Comparison of ENCODE assay signal across 32 mouse cellular contexts in genomic region chr6:72076512-72076911, GRCm38 (mm10). TPM values are rescaled to one million over a fixed set of nuclear protein-coding genes. Genes with fewer than 3 reads are reported as not detected.
DNase-seq lines count a peak whose midpoint lies in the region; ATAC-seq and TF ChIP-seq lines count a peak whose summit lies in the region.
"Had no signal": no experiment of that assay in that cellular context is flagged by ENCODE, and none has a peak within 500 bp of the region (broad histone marks: within the 10 kb centered on the region; RNA-seq: fewer than 3 reads in every experiment).

No protein-coding gene starts in this region.

- H3K36me3 ChIP-seq in forebrain, postnatal 0 days (ENCODE audit: insufficient read depth), result no peaks in the 10 kb centered on the region
- no peaks in the 10 kb centered on the region for H3K36me3 ChIP-seq in forebrain, embryonic 11.5 days (ENCODE audit: control insufficient read depth, insufficient read depth, low read length)
- H3K36me3 ChIP-seq: embryonic facial prominence, embryonic 13.5 days; G1E; heart, embryonic 13.5 days; hindbrain, embryonic 12.5 days; intestine, embryonic 15.5 days; midbrain, embryonic 15.5 days; neural tube, embryonic 15.5 days had no signal

- no peaks in the 10 kb centered on the region for H3K27me3 ChIP-seq in forebrain, postnatal 0 days (ENCODE audit: insufficient read depth, low read length)
- no peaks in the 10 kb centered on the region for H3K27me3 ChIP-seq in forebrain, embryonic 11.5 days (ENCODE audit: control insufficient read depth, insufficient read depth, low read length)
- H3K27me3 ChIP-seq: embryonic facial prominence, embryonic 13.5 days; forebrain, embryonic 13.5 days; heart, embryonic 13.5 days; hindbrain, embryonic 12.5 days; intestine, embryonic 15.5 days; midbrain, embryonic 15.5 days; neural tube, embryonic 15.5 days; Patski had no signal

- no peaks in the 10 kb centered on the region for H3K4me1 ChIP-seq in forebrain, postnatal 0 days (ENCODE audit: insufficient read depth)
- H3K4me1 ChIP-seq in forebrain, embryonic 11.5 days (replicated peaks; ENCODE audit: control insufficient read depth, insufficient read depth, low read length), result no peaks in the 10 kb centered on the region
- H3K4me1 ChIP-seq: forebrain, embryonic 13.5 days; heart, embryonic 13.5 days; hindbrain, embryonic 12.5 days; intestine, embryonic 15.5 days; midbrain, embryonic 15.5 days; neural tube, embryonic 15.5 days had no signal

- H3K9me3 ChIP-seq in forebrain, postnatal 0 days (ENCODE audit: low read length), result no peaks in the 10 kb centered on the region
- H3K9me3 ChIP-seq in forebrain, embryonic 11.5 days (ENCODE audit: control insufficient read depth, low read length), result no peaks in the 10 kb centered on the region; the same call in 1 of the 2 replicates
- H3K9me3 ChIP-seq: embryonic facial prominence, embryonic 13.5 days; forebrain, embryonic 13.5 days; intestine, embryonic 15.5 days; midbrain, embryonic 15.5 days; neural tube, embryonic 15.5 days had no signal

- no peak overlapping the region for H3K27ac ChIP-seq in forebrain, postnatal 0 days (ENCODE audit: low read depth, low read length)
- H3K27ac ChIP-seq in forebrain, embryonic 11.5 days (ENCODE audit: low read depth, low read length), result no peak overlapping the region
- H3K27ac ChIP-seq: embryonic facial prominence, embryonic 13.5 days; forebrain, embryonic 13.5 days; heart, embryonic 13.5 days; hindbrain, embryonic 12.5 days; hindbrain, postnatal 0 days; intestine, embryonic 15.5 days; kidney, postnatal 0 days; midbrain, embryonic 15.5 days; neural tube, embryonic 15.5 days had no signal

- no peak overlapping the region for H3K9ac ChIP-seq in forebrain, postnatal 0 days
- no peak overlapping the region for H3K9ac ChIP-seq in forebrain, embryonic 11.5 days (ENCODE audit: low read length)
- H3K9ac ChIP-seq: embryonic facial prominence, embryonic 13.5 days; forebrain, embryonic 13.5 days; heart, embryonic 13.5 days; hindbrain, embryonic 12.5 days; intestine, embryonic 15.5 days; midbrain, embryonic 15.5 days; neural tube, embryonic 15.5 days had no signal

- H3K4me3 ChIP-seq in forebrain, postnatal 0 days (ENCODE audit: low read depth, low read length), result no peak overlapping the region
- H3K4me3 ChIP-seq in forebrain, embryonic 11.5 days (ENCODE audit: low read depth, low read length), result no peak overlapping the region
- H3K4me3 ChIP-seq: embryonic facial prominence, embryonic 13.5 days; forebrain, embryonic 13.5 days; heart, embryonic 13.5 days; hindbrain, embryonic 12.5 days; intestine, embryonic 15.5 days; midbrain, embryonic 15.5 days; neural tube, embryonic 15.5 days had no signal

- intact Hi-C loops in heart, postnatal 10 days (cut with DNase I), result no loop called here
- intact Hi-C loops in left cerebral cortex, postnatal 36 days (cut with DNase I), result no loop called here

- ATAC-seq in forebrain, postnatal 0 days, result peak; percentile 38; the same call in 1 of the 2 replicates
- no peak for ATAC-seq in forebrain, embryonic 11.5 days (replicated peaks; ENCODE audit: low FRiP score)
- ATAC-seq: forebrain, embryonic 13.5 days; hindbrain, postnatal 0 days; intestine, embryonic 15.5 days; midbrain, embryonic 15.5 days; Patski had no signal

- TF ChIP-seq CTCF in forebrain, postnatal 0 days (IDR thresholded peaks at IDR 0.05; ENCODE audit: low read depth), result no peak

- 68% methylated on average over 9 of the region's 9 CpGs for WGBS in forebrain, postnatal 0 days
- WGBS in forebrain, embryonic 11.5 days, result 75% methylated on average over 9 of the region's 9 CpGs

- H3K4me2 ChIP-seq in forebrain, postnatal 0 days (ENCODE audit: low read depth), result no peak overlapping the region
- no peak overlapping the region for H3K4me2 ChIP-seq in forebrain, embryonic 11.5 days (ENCODE audit: low read depth, low read length, severe bottlenecking)
- H3K4me2 ChIP-seq: embryonic facial prominence, embryonic 13.5 days; forebrain, embryonic 13.5 days; heart, embryonic 13.5 days; hindbrain, embryonic 12.5 days; intestine, embryonic 15.5 days; liver, embryonic 11.5 days; midbrain, embryonic 15.5 days; neural tube, embryonic 15.5 days had no signal

- DNase-seq in forebrain, postnatal 0 days, result no peak
- no peak for DNase-seq in forebrain, embryonic 11.5 days (ENCODE audit: low spot score)
- peak; percentile 24 to 44 for DNase-seq in heart, postnatal 10 days
- DNase-seq in heart, adult 8-10 months (ENCODE audit: low spot score), result no peak
- DNase-seq in NIH3T3 (ENCODE audit: low read depth), result peak; percentile 52
- peak; percentile 53 for DNase-seq in skeletal muscle tissue, adult 2 months (ENCODE audit: low read depth, low spot score)
- no peak for DNase-seq in left cerebral cortex, postnatal 36 days (ENCODE audit: low spot score in 2 of 2)
- DNase-seq: adrenal gland, postnatal 10 days; cerebellum, adult 11 months; cerebellum, adult 9-10 months; embryo, embryonic 11 days; gastrocnemius, postnatal 10 days; heart, adult 11 months; kidney, adult 2 months; kidney, postnatal 4 days; layer of hippocampus, postnatal 36 days; right cerebral cortex, postnatal 25 days; spleen, adult 18-20 months; thymus, adult 18-20 months; thymus, postnatal 25 days had no signal

RNA-seq across cellular contexts. Expression of gene St3gal5, which starts 20.9 kb away (rescaled TPM):
- total RNA-seq in forebrain, postnatal 0 days (2014; rRNA removed), result 16.5 and 17.5 TPM in 2 replicates
- polyA plus RNA-seq in forebrain, postnatal 0 days (2015; fragmentation: Nextera tagmentation; extraction: Ambion mirVana), result 26.0 and 53.4 TPM in 2 replicates
- polyA plus RNA-seq in forebrain, embryonic 11.5 days (2014; fragmentation: Nextera tagmentation; extraction: Ambion mirVana), result 40.4 and 43.3 TPM in 2 replicates
- total RNA-seq in heart, postnatal 10 days (2021), result 10 to 100 TPM; 22.4 to 36.0 TPM
- total RNA-seq in heart, adult 8-10 months (2022), result 10 to 100 TPM; 60.4 to 74.1 (median 71.4) TPM
- 100 to 1,000 TPM; 151 to 177 TPM for total RNA-seq in left cerebral cortex, postnatal 36 days (2021)

Comparison
In these comparisons a context has a peak if more than half of its experiments do, and no peak if none do; other contexts are left out.
1. DNase-seq: peak in heart, postnatal 10 days (2 of 2), NIH3T3 (single experiment) and skeletal muscle tissue, adult 2 months (single experiment); none in forebrain, postnatal 0 days (single experiment), forebrain, embryonic 11.5 days (single experiment), heart, adult 8-10 months (single experiment) and left cerebral cortex, postnatal 36 days (0 of 2).